Mouse (Mus musculus) G1E (cell line): ENCODE measurements around the gene Fam129a.

ENCODE experiments used
- CTCF ChIP-seq: IDR thresholded peaks from 2 replicates; pipeline ENCODE4 v1.5.1; 2012; ENCODE audit warnings: low read depth, low read length, inconsistent platforms, mixed read lengths
- GATA1 ChIP-seq: IDR thresholded peaks from 2 replicates; pipeline ENCODE4 v1.6.1; 2012; ENCODE audit warnings: borderline replicate concordance, low read length, inconsistent platforms, mixed read lengths
- GATA2 ChIP-seq: IDR thresholded peaks from 2 replicates; pipeline ENCODE4 v1.6.1; 2012; ENCODE audit warnings: low read depth, low read length, inconsistent platforms, borderline replicate concordance
- POLR2AphosphoS5 ChIP-seq: IDR thresholded peaks from 2 replicates; pipeline ENCODE4 v1.6.1; 2012; ENCODE audit warnings: low read depth, low read length, inconsistent platforms; ENCODE audit not compliant: insufficient replicate concordance

DNA sequence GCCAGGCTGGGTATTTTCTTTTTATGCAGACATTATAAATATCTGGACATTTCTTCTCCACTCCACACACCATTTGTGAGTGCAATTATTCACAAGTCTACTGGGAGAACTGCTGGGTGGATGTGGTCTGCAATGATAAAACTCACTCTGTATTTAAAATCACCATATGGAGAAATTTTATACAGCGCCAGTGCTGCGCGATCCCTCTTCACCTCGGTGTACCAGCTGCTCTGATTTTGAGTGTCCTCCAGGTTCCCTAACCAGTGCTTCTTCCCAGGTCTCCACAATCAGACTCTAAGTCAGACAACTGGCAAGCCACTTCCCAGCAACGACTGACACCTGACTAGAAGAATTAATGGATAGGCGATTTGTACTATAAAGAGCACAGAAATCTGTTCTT, 7.1 kb upstream of the Fam129a start:
- TF ChIP-seq CTCF = no peak
- TF ChIP-seq GATA1 = no peak
- TF ChIP-seq POLR2AphosphoS5 = no peak
- no peak for TF ChIP-seq GATA2
